Mouse (Mus musculus): Measurements from ENCODE around the gene Erc2.

GRCm38 (mm10) chr14:27682368-27683052 lies 60.3 kb downstream of the Erc2 start:
- no peak for TF ChIP-seq CTCF (conservative IDR thresholded peaks at IDR 0.05; ENCODE audit: low read length)
- TF ChIP-seq NANOG (IDR thresholded peaks at IDR 0.05; ENCODE audit: borderline replicate concordance, low read length): no peak

All from E14TG2a.4 (cell line).